ENCODE assay signal across 14 mouse cellular contexts in genomic region chr8:79329735-79330134, GRCm38 (mm10).
"Had no signal": no experiment of that assay in that cellular context is flagged by ENCODE, and none has a peak within 500 bp of the region (broad histone marks: within the 10 kb centered on the region; RNA-seq: fewer than 3 reads in every experiment).

No protein-coding gene starts in this region.

- H3K27ac ChIP-seq: neural tube, embryonic 13.5 days; neural tube, embryonic 15.5 days; stomach, embryonic 15.5 days; stomach, postnatal 0 days had no signal

- H3K9me3 ChIP-seq: neural tube, embryonic 13.5 days; neural tube, embryonic 15.5 days; stomach, embryonic 15.5 days had no signal

- H3K9ac ChIP-seq: neural tube, embryonic 13.5 days; neural tube, embryonic 15.5 days; stomach, embryonic 15.5 days had no signal

- H3K4me3 ChIP-seq: neural tube, embryonic 13.5 days; neural tube, embryonic 15.5 days; stomach, embryonic 15.5 days had no signal

- H3K4me2 ChIP-seq: neural tube, embryonic 13.5 days; neural tube, embryonic 15.5 days; stomach, embryonic 15.5 days had no signal

- H3K27me3 ChIP-seq: neural tube, embryonic 13.5 days; neural tube, embryonic 15.5 days; stomach, embryonic 15.5 days had no signal

- H3K36me3 ChIP-seq: neural tube, embryonic 15.5 days; stomach, embryonic 15.5 days had no signal

- DNase-seq: retina, postnatal 1 day; right cerebral cortex, adult 18-20 months; right cerebral cortex, postnatal 14 days; right cerebral cortex, postnatal 25 days; thymus, adult 18-20 months; thymus, adult 2 months; thymus, postnatal 14 days; thymus, postnatal 25 days; thymus, postnatal 36 days; thymus, postnatal 4 days had no signal

- H3K4me1 ChIP-seq: stomach, embryonic 15.5 days had no signal
